Mouse (Mus musculus): Measurements from ENCODE around the gene Lrrc8b.

- TF ChIP-seq GATA1 (IDR thresholded peaks at IDR 0.05; ENCODE audit: low read length) = no peak
- no peak for TF ChIP-seq TAL1 (IDR thresholded peaks at IDR 0.05; ENCODE audit: low read length)
Measured at GRCm38 (mm10) chr5:105530576-105530975, 115.0 kb downstream of the Lrrc8b start.
